Mouse (Mus musculus) lung, postnatal 10 days (tissue): ENCODE results near the gene Zdhhc11.
"Not testable (repeated sequence)": the region's sequence is repeated elsewhere in the genome, so short reads cannot be mapped to it uniquely, and the experiment has no call there.

Source experiments
- DNase-seq: peaks from one replicate; pipeline ENCODE4 v3.0.0; 2021

Zdhhc11 gene

DNA sequence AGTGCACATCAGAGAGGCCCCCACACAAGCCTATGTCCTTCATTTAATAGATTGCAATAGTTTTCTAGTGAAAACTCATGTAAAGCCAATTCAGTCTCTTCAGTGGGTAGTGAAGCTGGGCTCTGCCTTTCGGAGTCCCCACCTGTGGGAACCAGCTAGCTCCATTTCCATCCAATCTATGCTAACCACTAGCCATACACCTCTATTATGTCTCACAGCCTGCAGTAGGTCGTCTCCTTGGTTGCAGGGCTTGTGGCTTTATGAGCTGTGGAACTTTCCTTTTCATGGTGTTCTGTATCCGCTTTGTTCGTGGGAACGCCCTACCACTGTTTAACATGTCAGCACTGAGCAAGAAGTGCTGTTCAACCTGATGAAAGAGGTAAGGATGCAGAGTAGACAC, at the start of gene Zdhhc11:
TSS of gene Zdhhc11 (plus strand) at position 301 of the 400 bp plus-strand sequence.
- DNase-seq, result no peak

DNA sequence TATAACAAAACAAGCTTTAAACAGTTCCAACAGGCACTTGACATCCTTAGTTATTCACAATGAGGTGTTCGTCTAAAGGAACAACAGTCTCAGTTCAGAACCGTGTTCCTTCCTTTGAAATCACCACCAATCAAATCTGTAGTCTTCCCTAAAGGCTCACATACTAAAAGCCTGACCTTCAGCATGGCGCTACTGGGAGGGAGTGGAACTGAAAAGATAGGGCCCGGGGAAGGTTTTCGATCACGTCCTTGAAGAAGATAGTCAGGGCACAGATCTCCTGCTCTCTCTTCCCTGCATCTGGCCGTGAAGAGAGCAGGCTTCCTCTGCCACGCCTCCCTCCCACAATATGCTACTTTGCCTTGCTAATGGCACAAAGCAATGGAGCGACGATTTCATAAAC, 31.4 kb upstream of the Zdhhc11 start:
- no peak for DNase-seq

DNA sequence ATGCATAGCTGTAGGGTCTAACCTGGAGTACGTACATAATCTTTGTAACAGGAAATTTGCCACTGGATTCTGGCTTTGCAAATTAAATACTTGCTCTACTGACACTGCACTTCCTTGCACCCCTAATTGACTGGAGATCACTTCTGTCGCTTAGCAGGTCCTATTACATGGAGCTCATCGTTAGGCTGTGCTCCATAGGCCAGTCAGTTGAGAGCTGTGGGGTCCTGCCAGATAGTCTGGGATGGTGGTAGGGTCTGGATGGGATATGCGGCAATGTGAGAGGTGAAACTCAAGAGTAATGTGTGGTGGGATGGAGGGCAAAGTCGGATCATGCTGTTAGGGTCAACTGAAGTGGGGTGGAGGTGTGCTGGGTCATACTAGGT, 26.7 kb upstream of the Zdhhc11 start:
- DNase-seq, result no peak

DNA sequence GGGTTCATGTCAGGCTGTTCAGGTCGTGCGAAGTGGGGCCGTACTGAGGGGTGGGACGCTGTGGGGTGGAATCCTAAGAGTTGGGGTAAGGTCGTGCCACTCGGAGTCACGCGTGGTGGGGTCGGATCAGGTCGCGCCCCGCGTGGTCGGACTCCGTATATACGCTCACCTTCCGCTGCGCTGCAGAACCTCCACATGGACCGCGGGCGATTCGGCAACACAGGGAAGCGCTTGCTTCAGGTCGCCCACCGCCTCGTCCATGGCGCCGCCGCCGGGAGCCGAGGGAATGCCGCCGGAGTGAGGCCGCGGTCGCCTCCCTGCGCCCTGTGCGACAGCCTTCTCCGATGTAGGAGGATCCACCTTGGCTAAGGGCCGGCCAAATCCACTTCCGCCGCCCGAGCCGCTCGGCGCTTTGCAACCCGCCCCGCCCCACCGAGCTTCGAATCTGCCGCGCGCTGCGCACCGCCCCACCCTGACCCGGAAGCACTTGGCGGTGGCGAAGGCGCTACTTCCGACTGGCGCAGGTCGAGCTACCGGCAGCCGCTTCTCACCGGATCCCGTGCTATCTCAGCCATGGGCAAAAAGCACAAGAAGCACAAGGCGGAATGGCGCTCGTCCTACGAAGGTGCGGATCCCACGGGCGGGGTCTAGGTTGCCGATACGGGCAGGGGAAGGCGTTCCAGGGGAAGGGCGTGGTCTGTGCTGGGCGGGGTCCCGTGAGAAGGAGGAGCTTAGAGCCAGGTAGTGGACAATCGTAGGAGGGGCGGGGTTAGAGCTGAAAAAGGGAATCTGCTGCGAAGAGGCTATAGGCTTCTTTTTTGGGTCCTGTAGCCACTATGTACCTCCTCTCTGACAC, 26.1 kb upstream of the Zdhhc11 start, which contains the start of the genes Trip13 and Brd9:
TSS of gene Trip13 (minus strand) at position 464 of the 856 bp plus-strand sequence.
TSS of gene Brd9 (plus strand) at position 491 of the 856 bp plus-strand sequence.
- DNase-seq, result peak; percentile 94

DNA sequence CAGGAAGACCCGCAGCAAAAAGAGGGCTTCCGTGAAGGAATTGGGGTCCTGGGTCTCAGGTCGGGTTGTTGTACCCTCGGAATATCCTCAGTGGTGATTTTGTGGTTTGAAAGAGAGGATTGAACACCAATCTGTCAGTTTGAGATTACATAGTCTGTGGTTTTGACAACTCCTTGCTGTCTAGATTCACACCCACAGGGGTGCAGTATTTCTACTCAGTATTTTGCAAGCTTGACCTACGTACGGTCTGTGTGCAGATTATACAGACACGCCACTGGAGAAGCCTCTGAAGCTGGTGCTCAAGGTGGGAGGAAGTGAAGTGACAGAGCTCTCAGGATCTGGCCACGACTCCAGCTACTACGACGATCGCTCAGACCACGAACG, 25.5 kb upstream of the Zdhhc11 start:
- DNase-seq, result no peak

DNA sequence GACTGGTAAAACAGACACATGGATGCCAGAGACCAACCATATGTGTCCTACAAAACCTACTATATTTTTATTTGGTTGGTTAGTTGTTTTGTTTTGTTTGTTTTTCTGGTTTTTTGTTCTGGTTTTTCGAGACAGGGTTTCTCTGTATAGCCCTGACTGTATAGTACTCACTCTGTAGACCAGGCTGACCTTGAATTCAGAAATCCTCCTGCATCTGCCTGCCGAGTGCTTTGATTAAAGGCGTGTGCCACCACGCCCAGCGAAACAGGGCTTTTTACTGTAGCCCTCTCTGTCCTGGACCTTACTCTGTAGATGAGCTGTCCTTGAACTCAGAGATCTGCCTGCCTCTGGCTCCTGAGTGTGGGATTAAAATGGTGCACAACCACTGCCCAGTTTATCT, 24.6 kb upstream of the Zdhhc11 start:
- no peak for DNase-seq

DNA sequence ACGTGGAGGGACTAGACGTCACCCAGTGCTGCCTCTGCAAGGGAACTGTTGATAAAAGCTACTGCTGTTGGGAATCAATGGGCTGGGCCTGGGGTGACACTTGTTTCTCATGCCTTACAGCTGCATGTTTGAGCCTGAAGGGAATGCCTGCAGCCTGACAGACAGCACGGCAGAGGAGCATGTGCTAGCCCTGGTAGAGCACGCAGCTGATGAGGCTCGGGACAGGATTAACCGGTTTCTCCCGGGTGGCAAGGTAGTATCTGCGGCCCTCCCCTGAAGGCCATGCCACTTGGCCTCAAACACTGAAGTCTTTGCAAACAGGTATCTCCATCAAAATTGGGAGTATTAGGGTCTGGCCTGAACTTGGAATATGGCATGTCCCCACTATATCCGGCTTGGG, 19.0 kb upstream of the Zdhhc11 start:
- DNase-seq, result no peak

DNA sequence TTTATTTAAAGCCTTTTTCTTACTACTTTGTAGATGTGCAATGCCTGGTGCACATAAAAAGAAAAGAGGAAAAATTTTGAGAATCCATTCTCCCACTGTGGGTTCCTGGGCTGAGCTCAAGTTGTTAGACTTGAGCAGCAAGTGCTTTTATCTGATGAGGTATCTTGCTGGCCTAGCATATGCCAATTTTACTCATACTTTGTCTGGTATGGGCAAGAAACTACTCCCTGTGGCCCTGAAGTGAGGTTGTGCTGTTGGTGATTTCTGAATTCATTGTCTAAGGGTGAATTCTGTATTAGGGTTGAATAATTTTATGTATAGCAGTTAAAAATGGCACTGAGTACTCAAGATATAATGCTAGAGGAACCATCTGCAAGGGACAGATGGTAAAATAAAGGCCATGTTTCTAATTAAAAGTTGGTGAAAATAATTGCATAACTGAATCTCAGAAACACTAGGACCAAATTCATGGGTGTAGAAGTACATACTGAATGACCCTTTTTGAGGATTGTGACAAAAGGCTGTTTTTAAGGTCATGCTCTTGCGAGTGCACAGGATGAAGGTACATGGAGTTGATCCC, 10.0 kb upstream of the Zdhhc11 start:
- no peak for DNase-seq

DNA sequence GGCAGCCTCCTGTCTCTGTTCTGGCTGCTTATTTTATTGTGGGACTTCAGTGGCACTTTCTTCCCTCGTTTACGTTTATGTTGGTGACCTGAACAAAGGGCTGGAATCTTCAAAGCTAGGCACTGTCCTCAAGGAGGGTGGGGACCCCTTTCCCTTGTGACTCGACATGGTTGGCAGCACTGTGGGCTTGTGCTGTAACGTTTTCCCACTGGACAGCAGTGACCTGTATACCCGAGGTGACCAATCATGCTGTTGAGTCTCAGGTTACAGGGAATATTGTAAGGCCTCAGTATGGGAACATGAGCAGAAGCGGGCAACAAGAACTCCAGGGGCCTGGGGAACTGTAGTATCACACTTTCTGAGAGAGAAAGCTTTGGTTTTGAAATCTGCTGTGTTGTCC, 9.0 kb upstream of the Zdhhc11 start:
- DNase-seq, result no peak

DNA sequence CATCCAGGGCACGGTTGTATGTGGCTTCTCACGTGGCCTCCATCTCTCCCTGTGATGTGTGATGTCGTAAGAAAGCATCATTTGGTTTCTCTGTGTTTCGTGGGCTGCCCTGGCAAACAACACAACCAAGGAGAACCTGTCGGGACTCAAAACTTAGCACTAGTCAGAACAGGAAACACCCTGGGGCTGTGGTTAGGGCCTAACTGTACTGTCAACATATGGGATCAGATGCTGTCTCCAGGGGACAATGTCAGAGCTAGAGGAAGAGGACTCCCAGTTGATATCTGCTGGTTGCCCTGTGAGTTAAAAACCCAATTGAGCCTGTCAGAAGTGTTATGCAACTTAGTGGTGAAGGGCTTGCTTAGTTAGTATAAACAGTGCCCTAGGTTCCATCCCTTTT, 8.1 kb upstream of the Zdhhc11 start:
- DNase-seq, result no peak

DNA sequence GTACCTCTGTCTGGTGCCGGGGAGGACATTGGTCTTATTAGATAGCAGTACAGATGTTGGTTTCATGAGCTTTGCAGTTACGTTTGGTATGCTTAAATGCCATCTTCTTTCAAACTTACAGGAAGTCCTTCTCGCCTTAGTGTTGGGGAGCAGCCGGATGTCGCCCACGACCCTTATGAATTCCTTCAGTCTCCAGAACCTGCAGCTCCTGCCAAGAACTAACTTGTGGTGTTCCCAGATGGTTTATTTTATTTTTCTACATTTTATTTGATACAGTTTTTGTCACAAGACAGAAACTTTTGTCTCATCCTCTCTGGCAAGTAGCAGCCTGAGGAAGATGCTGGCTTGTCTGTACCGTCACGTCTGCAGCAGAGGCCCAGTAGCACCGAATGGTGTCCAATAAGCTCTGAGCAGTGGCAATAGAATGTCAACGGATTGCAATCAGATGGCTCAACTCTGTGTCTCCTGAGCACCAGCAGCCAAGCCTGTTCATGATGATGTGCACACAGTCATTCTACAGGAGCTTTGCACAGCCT, 3.5 kb upstream of the Zdhhc11 start:
- no peak for DNase-seq

DNA sequence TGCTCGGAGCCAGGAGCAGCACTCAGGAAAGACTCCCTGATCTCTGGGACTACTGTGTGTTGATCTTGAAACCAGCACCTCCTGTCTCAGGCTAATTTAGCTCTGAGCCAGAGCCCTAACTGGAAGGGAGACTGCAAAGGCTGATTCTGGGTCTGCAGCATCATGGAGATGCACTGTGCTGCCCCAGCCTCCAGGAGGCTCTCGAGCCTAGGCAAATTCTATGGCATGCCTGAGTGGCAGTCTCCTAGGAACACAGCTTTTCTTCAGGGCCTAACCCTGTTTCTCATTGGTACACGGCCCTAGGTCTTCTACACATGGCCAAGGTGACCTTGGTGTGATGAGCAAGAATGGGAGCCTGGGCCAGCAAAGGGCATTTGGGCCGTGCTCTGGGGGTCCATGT, 2.5 kb upstream of the Zdhhc11 start:
- DNase-seq, result peak; percentile 21

DNA sequence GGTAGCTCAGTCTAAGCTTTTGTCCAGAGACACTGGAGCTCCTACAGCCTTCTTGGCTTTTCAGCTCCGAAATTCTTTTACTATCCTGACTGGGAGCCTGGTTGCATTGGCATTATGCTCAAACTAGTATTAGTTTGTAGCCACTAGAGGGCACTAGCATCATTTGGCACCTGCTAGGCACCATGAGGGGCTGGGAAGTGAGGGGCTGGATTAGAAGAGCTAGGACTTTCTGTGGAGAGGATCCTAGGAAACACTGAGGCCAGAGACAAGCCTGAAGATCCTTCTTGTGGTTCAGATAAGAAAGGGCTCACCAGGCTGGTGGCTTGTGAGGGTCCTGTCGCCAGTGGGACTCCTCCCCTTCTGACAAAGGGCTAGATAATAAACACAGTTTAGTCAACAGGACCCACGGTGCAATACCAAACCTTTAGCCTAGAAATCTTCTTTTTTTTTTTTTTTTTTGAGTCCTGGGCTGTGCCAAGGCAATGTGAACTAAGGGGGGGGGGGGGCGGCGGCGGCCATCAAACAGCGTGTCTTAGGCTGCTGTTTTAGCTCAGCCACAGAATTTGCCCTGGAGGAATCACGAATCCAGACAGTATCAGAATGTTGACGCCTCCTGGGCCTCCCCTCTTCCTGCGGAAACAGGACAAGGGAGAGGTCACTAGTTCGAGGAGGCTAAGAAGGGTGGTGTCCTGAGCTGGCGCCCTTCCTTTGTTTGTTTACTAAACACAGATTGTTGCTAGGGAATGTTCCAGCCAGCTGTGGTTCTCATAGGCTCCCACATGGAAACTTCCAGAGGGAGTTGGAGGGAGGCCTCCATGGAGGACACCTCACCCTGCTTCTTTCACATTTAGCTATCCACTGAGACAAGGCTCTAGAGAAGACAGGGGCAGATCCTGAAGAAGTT, 7.1 kb downstream of the Zdhhc11 start:
- peak; percentile 95 for DNase-seq

DNA sequence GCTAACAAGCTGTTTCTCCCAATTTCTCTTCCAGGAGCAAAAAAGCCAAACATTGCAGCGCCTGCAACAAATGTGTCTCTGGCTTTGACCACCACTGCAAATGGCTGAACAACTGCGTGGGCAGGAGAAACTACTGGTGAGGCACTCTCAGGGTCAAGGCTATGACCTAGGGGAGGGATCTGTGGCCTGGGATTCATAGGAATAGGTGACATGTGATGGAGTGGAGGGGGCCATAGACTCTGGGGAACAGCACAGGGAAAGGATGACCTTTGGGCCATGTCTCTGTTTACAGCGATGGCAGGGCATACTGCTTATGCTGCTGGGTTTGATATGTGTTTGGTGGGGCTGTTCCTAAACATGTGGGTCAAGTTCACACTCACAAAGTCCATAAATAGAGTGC, 10.9 kb downstream of the Zdhhc11 start:
- DNase-seq, result peak; percentile 64

DNA sequence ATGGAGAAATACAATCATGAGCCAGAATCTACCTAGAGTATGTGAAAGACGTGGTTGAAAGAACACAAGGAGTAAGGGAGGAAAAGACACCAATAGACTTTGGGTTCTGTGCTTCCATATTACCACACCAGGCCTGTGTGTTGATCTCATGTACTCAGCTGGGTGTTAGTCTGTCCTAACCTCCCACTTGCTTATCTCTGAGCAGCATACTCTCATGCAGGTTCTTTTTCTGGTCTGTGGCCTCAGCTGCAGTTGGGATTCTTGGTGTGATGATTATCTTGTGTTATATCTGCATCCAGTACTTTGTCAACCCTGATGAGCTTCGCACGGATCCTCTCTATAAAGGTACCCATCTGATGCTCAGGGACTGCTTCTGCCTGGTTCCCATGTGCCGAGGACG, 13.3 kb downstream of the Zdhhc11 start:
- no peak for DNase-seq

DNA sequence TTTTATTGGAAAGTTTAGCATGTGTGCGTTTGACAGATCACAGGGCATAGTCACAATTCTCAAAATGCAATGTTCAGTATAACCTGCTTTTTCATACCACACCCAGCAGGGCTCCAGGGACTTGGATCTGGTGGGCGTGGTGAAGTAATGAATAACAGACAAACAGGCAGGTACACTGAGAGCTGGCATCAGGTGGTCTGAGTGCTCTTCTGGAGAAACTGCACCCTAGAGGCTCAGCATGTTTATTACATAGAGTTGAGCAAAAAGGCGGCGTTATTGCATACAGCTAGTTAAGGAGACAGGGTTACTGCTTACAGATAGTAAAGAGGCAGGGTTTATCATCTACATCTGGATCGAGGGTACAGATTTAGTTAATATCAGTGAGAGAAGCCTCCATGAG, 26.7 kb downstream of the Zdhhc11 start:
- DNase-seq, result no peak

DNA sequence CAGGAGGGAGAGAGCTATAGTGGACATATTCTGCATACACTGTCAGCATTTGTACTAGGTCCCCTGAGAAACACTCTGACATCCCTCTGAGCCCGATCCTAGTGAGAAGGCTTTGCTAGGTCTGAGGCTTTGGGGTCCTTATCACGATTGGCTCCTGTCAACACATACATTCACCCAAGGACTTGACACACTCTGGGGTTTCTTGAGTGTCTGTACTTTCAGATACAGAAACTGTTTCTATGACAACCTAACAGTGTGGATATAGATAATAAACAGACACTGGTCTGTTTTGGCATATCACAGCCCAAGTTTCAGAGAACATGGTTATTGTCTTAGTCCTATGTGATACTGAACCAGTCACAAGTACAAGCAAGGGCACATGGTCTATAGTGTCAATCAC, 27.1 kb downstream of the Zdhhc11 start:
- no peak for DNase-seq

DNA sequence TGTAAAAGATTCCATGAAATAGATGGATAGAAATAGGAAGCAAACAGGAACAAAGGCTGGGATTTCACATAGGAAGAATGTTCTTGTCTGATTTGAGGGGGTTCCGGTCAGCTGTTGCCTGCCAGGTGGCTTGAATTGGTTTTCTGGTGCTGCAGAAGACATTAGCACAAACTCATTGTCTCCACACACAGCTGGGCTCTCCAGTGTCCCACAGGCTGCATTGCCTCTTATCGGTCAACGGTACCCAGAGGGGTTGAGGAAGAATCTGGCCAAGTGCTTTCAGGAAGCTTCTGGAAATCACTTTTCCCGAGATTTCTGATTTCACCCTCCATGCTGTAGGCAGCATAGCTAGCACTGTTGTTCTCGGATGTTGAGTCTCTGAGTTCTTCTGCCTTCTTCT, 27.6 kb downstream of the Zdhhc11 start:
- DNase-seq, result no peak

DNA sequence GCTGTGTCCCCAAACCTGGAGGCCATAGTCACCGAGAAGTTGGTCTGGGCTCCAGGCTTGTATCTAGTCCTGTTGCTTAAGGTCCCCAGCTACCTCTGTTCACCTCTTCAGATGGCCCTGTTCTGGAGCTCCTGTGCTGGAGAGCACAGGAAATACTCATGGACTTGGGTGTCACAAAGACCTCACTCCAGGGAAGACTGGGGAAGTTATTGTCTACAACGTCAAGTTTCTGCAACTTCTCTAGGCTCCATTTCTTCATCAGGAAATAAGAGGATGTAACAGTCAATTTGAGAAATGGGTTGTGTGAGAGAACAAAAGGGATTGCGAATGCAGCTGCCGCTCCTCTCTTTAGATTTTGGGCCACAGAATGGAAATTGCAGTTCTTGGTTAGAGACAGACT, 32.8 kb downstream of the Zdhhc11 start:
- no peak for DNase-seq

DNA sequence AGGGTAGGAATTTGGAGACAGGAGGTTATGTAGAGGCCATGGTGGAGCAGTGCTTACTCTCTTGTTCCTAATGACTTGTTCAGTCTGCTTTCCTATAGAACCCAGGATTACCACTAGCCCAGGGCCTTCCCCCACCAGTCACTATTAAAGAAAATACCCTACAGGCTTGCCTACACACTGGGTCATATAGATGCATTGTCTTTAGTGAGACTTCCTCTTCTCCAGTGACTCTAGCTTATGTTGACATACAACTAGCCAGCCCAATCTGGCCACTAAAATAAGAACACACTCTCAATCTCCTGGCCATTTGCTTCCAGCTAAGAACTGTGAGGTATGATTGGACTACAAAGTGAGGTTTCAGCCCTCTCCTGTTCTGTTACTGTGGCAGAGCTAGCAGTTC, 36.9 kb downstream of the Zdhhc11 start:
- no peak for DNase-seq

DNA sequence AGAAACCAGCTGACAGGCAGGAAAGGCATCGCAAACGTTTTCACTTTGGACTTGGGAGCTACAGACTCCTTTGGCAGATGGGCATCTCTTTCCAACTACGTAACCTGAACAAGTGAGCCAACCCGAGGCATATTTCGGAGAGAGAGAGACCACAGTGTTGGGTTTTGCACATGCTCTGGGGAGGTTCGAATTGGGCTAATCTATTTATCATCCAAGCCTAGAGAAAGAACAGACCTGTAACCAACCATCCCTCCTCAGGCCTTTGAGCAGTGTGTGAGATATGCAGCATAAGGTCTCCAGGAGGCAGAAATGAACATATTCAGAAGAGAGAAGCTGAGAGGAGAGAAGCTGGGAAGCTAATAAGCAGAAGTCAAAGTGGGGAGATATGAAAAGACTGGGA, 37.3 kb downstream of the Zdhhc11 start:
- no peak for DNase-seq

DNA sequence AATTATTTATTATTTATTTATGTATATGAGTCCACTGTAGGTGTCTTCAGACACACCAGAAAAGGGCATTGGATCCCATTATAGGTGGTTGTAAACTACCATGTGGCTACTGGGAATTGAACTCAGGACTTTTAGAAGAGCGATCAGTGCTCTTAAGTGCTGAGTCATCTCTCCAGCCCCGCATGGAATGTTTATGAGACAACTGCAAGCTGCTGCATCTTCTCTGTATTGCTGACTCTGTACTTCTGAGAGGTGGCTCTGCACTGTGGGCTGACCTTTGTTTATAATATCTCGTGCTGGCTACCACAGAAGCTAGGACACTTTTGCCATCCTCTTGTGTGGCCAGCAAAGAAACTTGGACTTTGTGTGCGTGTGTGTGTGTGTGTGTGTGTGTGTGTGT, 37.8 kb downstream of the Zdhhc11 start:
- DNase-seq, result no peak

DNA sequence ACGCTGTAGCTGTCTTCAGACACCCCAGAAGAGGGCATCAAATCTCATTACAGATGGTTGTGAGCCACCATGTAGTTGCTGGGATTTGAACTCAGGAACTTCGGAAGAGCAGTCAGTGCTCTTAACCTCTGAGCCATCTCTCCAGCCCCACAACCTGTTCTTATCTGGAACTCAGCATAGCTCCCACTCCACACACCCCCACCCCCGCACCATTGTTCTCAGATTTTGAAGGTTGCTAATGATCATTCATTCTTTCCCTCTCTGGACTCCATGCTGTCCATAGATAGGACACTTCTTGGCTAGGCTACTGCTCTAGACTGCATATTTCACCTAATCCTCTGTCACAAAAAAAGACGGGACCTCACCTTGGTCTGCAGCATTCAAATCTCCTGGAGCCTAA, 43.2 kb downstream of the Zdhhc11 start:
- not testable (repeated sequence) for DNase-seq
